In genomic region chr13:111753321-111753720, GRCm38 (mm10) we compare ENCODE assay signal across 20 mouse cellular contexts.
"Had no signal": no experiment of that assay in that cellular context is flagged by ENCODE, and none has a peak within 500 bp of the region (broad histone marks: within the 10 kb centered on the region; RNA-seq: fewer than 3 reads in every experiment).

No protein-coding gene starts in this region.

- H3K4me3 ChIP-seq: heart, embryonic 10.5 days; heart, embryonic 12.5 days; hindbrain, embryonic 13.5 days; hindbrain, embryonic 15.5 days; kidney, embryonic 15.5 days; limb, embryonic 13.5 days; limb, embryonic 15.5 days; liver, embryonic 12.5 days had no signal

- DNase-seq: gastrocnemius, postnatal 14 days; gastrocnemius, postnatal 36 days; heart, adult 18-20 months; heart, postnatal 10 days; kidney, adult 11 months; kidney, adult 9 months; kidney, postnatal 36 days; layer of hippocampus, postnatal 36 days; left cerebral cortex, postnatal 4 days had no signal

- H3K27ac ChIP-seq: heart, embryonic 10.5 days; hindbrain, embryonic 13.5 days; hindbrain, embryonic 15.5 days; hindbrain, postnatal 0 days; kidney, embryonic 15.5 days; kidney, postnatal 0 days; limb, embryonic 13.5 days; limb, embryonic 15.5 days; liver, embryonic 12.5 days; liver, embryonic 14.5 days had no signal
